Mouse (Mus musculus) frontal cortex, postnatal 25 days (tissue): Measurements from ENCODE around the gene Slc4a1.

Source experiments
- DNase-seq, 2 experiments: peaks; one replicate each; pipeline ENCODE4 v3.0.0; 2022; ENCODE audit warnings: low spot score in 2 of 2

The Slc4a1 gene

DNA sequence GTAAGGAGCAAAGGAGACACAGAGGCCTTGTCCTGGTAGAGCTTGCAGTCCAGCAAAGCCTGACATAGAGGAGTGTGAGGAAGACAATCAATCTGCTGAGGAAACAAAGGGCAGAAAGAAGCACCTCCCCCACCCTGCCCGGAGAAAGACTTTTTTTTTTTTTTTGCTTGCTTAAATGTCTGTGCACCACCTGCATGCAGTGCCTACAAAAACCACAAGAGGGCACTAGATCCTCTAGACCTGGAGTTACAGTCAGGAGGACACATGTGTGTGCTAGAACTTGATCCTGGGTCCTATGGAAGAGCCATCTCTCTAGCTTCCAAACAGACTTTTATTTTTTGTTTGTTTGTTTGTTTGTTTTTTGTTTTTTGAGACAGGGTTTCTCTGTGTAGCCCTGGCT lies 66.2 kb downstream of the Slc4a1 start:
- no peak for DNase-seq
